Comparison of ENCODE assay signal across 8 mouse cellular contexts in genomic region chr5:115326256-115326831, GRCm38 (mm10). TPM values are rescaled to one million over a fixed set of nuclear protein-coding genes. Genes with fewer than 3 reads are reported as not detected.
DNase-seq lines count a peak whose midpoint lies in the region; ATAC-seq lines count a peak whose summit lies in the region.

No protein-coding gene starts in this region.

- H3K27ac ChIP-seq in kidney, embryonic 14.5 days (ENCODE audit: low read depth, low read length): peak overlapping the region; percentile 91
- H3K27ac ChIP-seq in hindbrain, embryonic 15.5 days (replicated peaks): peak overlapping the region; percentile 90
- peak overlapping the region; percentile 98 for H3K27ac ChIP-seq in midbrain, embryonic 10.5 days (replicated peaks)

- H3K36me3 ChIP-seq in kidney, embryonic 14.5 days (ENCODE audit: control insufficient read depth, insufficient read depth, low read length): peaks cover 13% of the 10 kb centered on the region
- H3K36me3 ChIP-seq in hindbrain, embryonic 15.5 days: peaks cover 4% of the 10 kb centered on the region
- peaks cover 27% of the 10 kb centered on the region for H3K36me3 ChIP-seq in midbrain, embryonic 10.5 days

- peak overlapping the region; percentile 80 for H3K4me3 ChIP-seq in kidney, embryonic 14.5 days (ENCODE audit: low read length)
- peak overlapping the region; percentile 85 for H3K4me3 ChIP-seq in hindbrain, embryonic 15.5 days
- H3K4me3 ChIP-seq in midbrain, embryonic 10.5 days: peak overlapping the region; percentile 79

- peak; percentile 43 for ATAC-seq in kidney, embryonic 14.5 days (ENCODE audit: low FRiP score, low TSS enrichment)
- ATAC-seq in common myeloid progenitor, adult 5-6 weeks (replicated peaks; ENCODE audit: low read depth, poor library complexity, severe bottlenecking): peak; percentile 27
- ATAC-seq in hindbrain, embryonic 15.5 days (ENCODE audit: low FRiP score, low read depth): peak; percentile 65

- DNase-seq in kidney, postnatal 36 days: no peak
- no peak for DNase-seq in midbrain, embryonic 10.5 days (ENCODE audit: low spot score)
- no peak for DNase-seq in urinary bladder, adult 18-20 months (ENCODE audit: low spot score in 2 of 2)
- no peak for DNase-seq in adrenal gland, postnatal 4 days (ENCODE audit: low spot score in 2 of 2)
- no peak for DNase-seq in urinary bladder, postnatal 25 days (ENCODE audit: low spot score)

- no peaks in the 10 kb centered on the region for H3K9me3 ChIP-seq in kidney, embryonic 14.5 days (ENCODE audit: control insufficient read depth, low read length)
- H3K9me3 ChIP-seq in hindbrain, embryonic 15.5 days: no peaks in the 10 kb centered on the region
- no peaks in the 10 kb centered on the region for H3K9me3 ChIP-seq in midbrain, embryonic 10.5 days (replicated peaks)

- peak overlapping the region; percentile 49 for H3K4me2 ChIP-seq in kidney, embryonic 14.5 days (replicated peaks; ENCODE audit: low read depth, low read length)
- H3K4me2 ChIP-seq in hindbrain, embryonic 15.5 days: peak overlapping the region; percentile 80

- WGBS in kidney, embryonic 14.5 days: 26% methylated on average over 11 of the region's 11 CpGs
- WGBS in hindbrain, embryonic 15.5 days: 30% methylated on average over 11 of the region's 11 CpGs
- 28% methylated on average over 11 of the region's 11 CpGs for WGBS in midbrain, embryonic 10.5 days

- no peaks in the 10 kb centered on the region for H3K27me3 ChIP-seq in kidney, embryonic 14.5 days (ENCODE audit: control insufficient read depth, insufficient read depth, low read length)
- no peaks in the 10 kb centered on the region for H3K27me3 ChIP-seq in hindbrain, embryonic 15.5 days
- no peaks in the 10 kb centered on the region for H3K27me3 ChIP-seq in midbrain, embryonic 10.5 days (ENCODE audit: low read depth, poor library complexity, severe bottlenecking)

- H3K9ac ChIP-seq in kidney, embryonic 14.5 days (ENCODE audit: low read depth, low read length): peak overlapping the region; percentile 88
- peak overlapping the region; percentile 64 for H3K9ac ChIP-seq in hindbrain, embryonic 15.5 days

- H3K4me1 ChIP-seq in kidney, embryonic 14.5 days (ENCODE audit: control insufficient read depth, insufficient read depth, low read length): peaks cover 15% of the 10 kb centered on the region
- peaks cover 28% of the 10 kb centered on the region for H3K4me1 ChIP-seq in hindbrain, embryonic 15.5 days (replicated peaks)
- H3K4me1 ChIP-seq in midbrain, embryonic 10.5 days: peaks cover 37% of the 10 kb centered on the region

RNA-seq across cellular contexts. Expression of gene Srsf9, which starts 0.6 kb away (rescaled TPM):
- polyA plus RNA-seq in kidney, embryonic 14.5 days (2014; fragmentation: Nextera tagmentation; extraction: Ambion mirVana): 320 and 334 TPM in 2 replicates
- 74.3 and 92.1 TPM in 2 replicates for total RNA-seq in common myeloid progenitor, adult 5-6 weeks (2017)
- 142 and 146 TPM in 2 replicates for polyA plus RNA-seq in hindbrain, embryonic 15.5 days (2015; fragmentation: Nextera tagmentation; extraction: Ambion mirVana)
- polyA plus RNA-seq in midbrain, embryonic 10.5 days (2016; fragmentation: Nextera tagmentation; extraction: Ambion mirVana): 396 and 421 TPM in 2 replicates
- total RNA-seq in adrenal gland, postnatal 4 days (2021): 10 to 100 TPM; 83.9 to 87.4 TPM

RNA-seq across cellular contexts. Expression of gene Gatc, which starts 14.6 kb away (rescaled TPM):
- 35.8 and 36.9 TPM in 2 replicates for polyA plus RNA-seq in kidney, embryonic 14.5 days (2014; fragmentation: Nextera tagmentation; extraction: Ambion mirVana)
- total RNA-seq in common myeloid progenitor, adult 5-6 weeks (2017): 15.0 and 19.9 TPM in 2 replicates
- polyA plus RNA-seq in hindbrain, embryonic 15.5 days (2015; fragmentation: Nextera tagmentation; extraction: Ambion mirVana): 32.3 and 45.2 TPM in 2 replicates
- 36.9 and 41.3 TPM in 2 replicates for polyA plus RNA-seq in midbrain, embryonic 10.5 days (2016; fragmentation: Nextera tagmentation; extraction: Ambion mirVana)
- total RNA-seq in adrenal gland, postnatal 4 days (2021): 10 to 100 TPM; 19.1 to 20.3 TPM

RNA-seq across cellular contexts. Expression of gene Triap1, which starts 14.7 kb away (rescaled TPM):
- 56.2 and 62.2 TPM in 2 replicates for polyA plus RNA-seq in kidney, embryonic 14.5 days (2014; fragmentation: Nextera tagmentation; extraction: Ambion mirVana)
- 18.7 and 19.6 TPM in 2 replicates for total RNA-seq in common myeloid progenitor, adult 5-6 weeks (2017)
- polyA plus RNA-seq in hindbrain, embryonic 15.5 days (2015; fragmentation: Nextera tagmentation; extraction: Ambion mirVana): 51.0 and 53.7 TPM in 2 replicates
- polyA plus RNA-seq in midbrain, embryonic 10.5 days (2016; fragmentation: Nextera tagmentation; extraction: Ambion mirVana): 56.4 and 60.8 TPM in 2 replicates
- total RNA-seq in adrenal gland, postnatal 4 days (2021): 10 to 100 TPM; 35.1 to 39.6 TPM

RNA-seq across cellular contexts. Expression of gene Cox6a1, which starts 22.4 kb away (rescaled TPM):
- 911 and 1,119 TPM in 2 replicates for polyA plus RNA-seq in kidney, embryonic 14.5 days (2014; fragmentation: Nextera tagmentation; extraction: Ambion mirVana)
- total RNA-seq in common myeloid progenitor, adult 5-6 weeks (2017): 79.8 and 95.6 TPM in 2 replicates
- polyA plus RNA-seq in hindbrain, embryonic 15.5 days (2015; fragmentation: Nextera tagmentation; extraction: Ambion mirVana): 1,223 and 1,255 TPM in 2 replicates
- 861 and 874 TPM in 2 replicates for polyA plus RNA-seq in midbrain, embryonic 10.5 days (2016; fragmentation: Nextera tagmentation; extraction: Ambion mirVana)
- 100 to 1,000 TPM; 720 to 752 TPM for total RNA-seq in adrenal gland, postnatal 4 days (2021)

RNA-seq across cellular contexts. Expression of gene Dynll1, which starts 25.5 kb away (rescaled TPM):
- 1,720 and 2,039 TPM in 2 replicates for polyA plus RNA-seq in kidney, embryonic 14.5 days (2014; fragmentation: Nextera tagmentation; extraction: Ambion mirVana)
- 257 and 310 TPM in 2 replicates for total RNA-seq in common myeloid progenitor, adult 5-6 weeks (2017)
- 1,255 and 1,318 TPM in 2 replicates for polyA plus RNA-seq in hindbrain, embryonic 15.5 days (2015; fragmentation: Nextera tagmentation; extraction: Ambion mirVana)
- 1,606 and 1,767 TPM in 2 replicates for polyA plus RNA-seq in midbrain, embryonic 10.5 days (2016; fragmentation: Nextera tagmentation; extraction: Ambion mirVana)
- total RNA-seq in adrenal gland, postnatal 4 days (2021): 100 to 1,000 TPM; 219 to 273 TPM
